Mouse (Mus musculus) hindbrain, embryonic 12.5 days (tissue): Measurements from ENCODE around the gene Ccsap. TPM values are rescaled to one million over a fixed set of nuclear protein-coding genes. Genes with fewer than 3 reads are reported as not detected.
A peak's percentile ranks its signal among the peaks of the same experiment; 100 is the strongest.

ENCODE experiments used
- ATAC-seq: fragments of 200-750 bp; cut with Nextera tagmentation; 2 replicates; pipeline ENCODE4 v1.8.0; 2017; ENCODE audit warnings: moderate TSS enrichment; ENCODE audit not compliant: low FRiP score
- H3K27ac ChIP-seq: fragments of 300-500 bp; sonication (generic); 2 replicates; pipeline ENCODE4 v1.5.1; 2016; ENCODE audit warnings: mild to moderate bottlenecking
- H3K27me3 ChIP-seq: fragments of 300-500 bp; sonication (generic); 2 replicates; pipeline ENCODE4 v1.6.1; 2016; ENCODE audit warnings: mild to moderate bottlenecking
- H3K36me3 ChIP-seq: fragments of 300-500 bp; sonication (generic); 2 replicates; pipeline ENCODE4 v1.6.1; 2016; ENCODE audit warnings: mild to moderate bottlenecking
- H3K4me1 ChIP-seq: fragments of 300-500 bp; sonication (generic); 2 replicates; pipeline ENCODE4 v1.6.1; 2016
- H3K4me2 ChIP-seq: fragments of 300-500 bp; sonication (generic); replicated peaks from 2 replicates; pipeline ENCODE4 v1.6.1; 2016; ENCODE audit warnings: mild to moderate bottlenecking
- H3K4me3 ChIP-seq: fragments of 300-500 bp; sonication (generic); 2 replicates; pipeline ENCODE4 v1.5.1; 2016; ENCODE audit warnings: mild to moderate bottlenecking
- H3K9ac ChIP-seq: fragments of 300-500 bp; sonication (generic); 2 replicates; pipeline ENCODE4 v1.6.1; 2016; ENCODE audit warnings: mild to moderate bottlenecking, moderate library complexity
- H3K9me3 ChIP-seq: fragments of 300-500 bp; sonication (generic); replicated peaks from 2 replicates; pipeline ENCODE4 v1.6.1; 2016; ENCODE audit warnings: mild to moderate bottlenecking
- WGBS: fragments of 180-500 bp; shearing (Covaris S2); methylation state at CpG from one replicate; pipeline ENCODE4 v1.1.7; 2016; 5-methylcytosine and 5-hydroxymethylcytosine counted together
- polyA plus RNA-seq: library from polyadenylated mRNA; unstranded; fragments of >200 nt; fragmentation: Nextera tagmentation; extraction: Ambion mirVana; gene quantifications from 2 replicates; pipeline ENCODE4 v1.2.1, GENCODE M21; 2016

Gene Ccsap
- polyA plus RNA-seq, 1 experiment from 2014 or later: 6.8 TPM

DNA sequence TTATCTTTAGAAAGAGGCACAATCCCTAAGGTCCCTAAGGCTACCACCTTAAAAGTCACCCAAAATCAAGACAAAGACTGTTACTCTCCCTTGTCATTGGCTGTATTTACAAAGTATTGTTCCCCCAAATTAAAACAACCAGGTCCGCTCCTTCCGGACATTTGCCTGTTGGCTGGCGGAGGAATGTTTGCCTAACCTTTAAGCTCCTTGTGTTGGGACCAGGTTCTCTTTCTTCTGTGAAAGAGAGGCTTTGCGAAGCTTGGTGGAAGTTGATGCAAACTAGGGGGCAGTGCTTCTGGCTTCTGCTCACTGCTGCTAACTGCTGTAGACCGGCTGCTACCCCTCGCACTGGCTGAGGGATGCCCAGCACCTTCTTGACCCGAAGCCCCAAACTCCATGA lies 51.3 kb downstream of the Ccsap start:
- H3K4me3 ChIP-seq: no peak overlapping the region
- no peaks in the 10 kb centered on the region for H3K9me3 ChIP-seq
- no peak overlapping the region for H3K9ac ChIP-seq
- H3K36me3 ChIP-seq: no peaks in the 10 kb centered on the region
- ATAC-seq: no peak
- H3K4me2 ChIP-seq: no peak overlapping the region
- H3K27ac ChIP-seq: no peak overlapping the region
- no peaks in the 10 kb centered on the region for H3K27me3 ChIP-seq
- 77% methylated on average over 7 of the region's 7 CpGs for WGBS
- peaks cover 25% of the 10 kb centered on the region for H3K4me1 ChIP-seq

DNA sequence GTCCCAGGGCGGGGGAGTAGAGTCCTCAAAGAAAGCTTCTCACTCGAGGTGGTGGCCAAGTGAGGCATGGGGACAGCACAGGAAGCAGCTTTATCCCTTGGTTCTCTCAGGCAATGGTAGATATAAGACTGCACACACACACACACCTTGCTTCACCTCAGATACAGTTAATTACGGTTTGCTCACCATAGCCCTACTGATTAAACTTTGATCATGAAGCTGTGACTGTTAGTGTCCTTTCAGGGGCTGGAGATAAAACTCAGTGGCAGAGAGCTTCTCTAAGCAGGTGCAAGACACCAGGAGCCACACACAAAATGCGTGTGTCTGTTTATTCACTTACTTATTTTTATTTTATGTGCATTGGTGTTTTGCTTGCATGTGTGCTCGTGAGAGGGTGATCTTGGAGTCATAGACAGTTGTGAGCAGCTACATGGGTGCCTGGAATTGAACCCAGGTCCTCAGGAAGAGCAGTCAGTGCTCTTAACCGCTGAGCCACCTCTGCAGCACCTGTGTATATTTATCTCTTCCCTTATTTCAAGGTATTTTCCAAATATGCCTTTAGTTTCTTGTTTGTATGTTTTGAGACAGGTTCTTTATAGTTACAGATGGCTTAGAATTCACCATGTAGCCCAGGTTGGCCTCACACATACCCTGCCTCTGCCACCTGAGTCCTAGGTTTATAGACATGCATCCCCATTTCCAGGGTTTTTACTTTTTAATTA lies 52.0 kb downstream of the Ccsap start:
- no peaks in the 10 kb centered on the region for H3K36me3 ChIP-seq
- peaks cover 25% of the 10 kb centered on the region for H3K4me1 ChIP-seq
- peak overlapping the region; percentile 28; the same call in 1 of the 2 replicates for H3K9ac ChIP-seq
- H3K4me3 ChIP-seq: peak overlapping the region; percentile 74; the same call in 1 of the 2 replicates
- peak overlapping the region; percentile 80 for H3K4me2 ChIP-seq
- no peaks in the 10 kb centered on the region for H3K9me3 ChIP-seq
- no peak overlapping the region for H3K27ac ChIP-seq
- ATAC-seq: no peak
- H3K27me3 ChIP-seq: no peaks in the 10 kb centered on the region
- 73% methylated on average over 6 of the region's 6 CpGs for WGBS

- no peaks in the 10 kb centered on the region for H3K9me3 ChIP-seq
- H3K4me2 ChIP-seq: peak overlapping the region; percentile 80
- peak overlapping the region; percentile 74 for H3K4me3 ChIP-seq
- H3K9ac ChIP-seq: peak overlapping the region; percentile 86
- 8% methylated on average over 14 of the region's 14 CpGs for WGBS
- H3K27me3 ChIP-seq: no peaks in the 10 kb centered on the region
- H3K4me1 ChIP-seq: peaks cover 25% of the 10 kb centered on the region
- ATAC-seq: peak; percentile 47
- H3K27ac ChIP-seq: peak overlapping the region; percentile 4; the same call in 1 of the 2 replicates
- H3K36me3 ChIP-seq: no peaks in the 10 kb centered on the region
These were observed 53.0 kb downstream of the Ccsap start for GRCm38 (mm10) chr8:123807024-123807431.

- WGBS: 2% methylated on average over 12 of the region's 12 CpGs
- H3K9ac ChIP-seq: peak overlapping the region; percentile 86
- H3K9me3 ChIP-seq: no peaks in the 10 kb centered on the region
- peak overlapping the region; percentile 74 for H3K4me3 ChIP-seq
- peak overlapping the region; percentile 80 for H3K4me2 ChIP-seq
- H3K27ac ChIP-seq: peak overlapping the region; percentile 85
- ATAC-seq: 0 out of 2 replicates have a peak, but pooled peaks have one; percentile 41
- no peaks in the 10 kb centered on the region for H3K36me3 ChIP-seq
- H3K4me1 ChIP-seq: peaks cover 25% of the 10 kb centered on the region
- H3K27me3 ChIP-seq: no peaks in the 10 kb centered on the region
These were observed 53.6 kb downstream of the Ccsap start for GRCm38 (mm10) chr8:123806374-123806935.

GRCm38 (mm10) chr8:123805718-123806373 lies 54.2 kb downstream of the Ccsap start, which contains the start of gene Rab4a:
Gene Rab4a, plus strand, starts transcription at chr8:123805985.
- Histone ChIP-seq H3K9ac (peak within 1 kb of the TSS; percentile 86), H3K4me3 (peak within 1 kb of the TSS; percentile 74), H3K27ac (peak within 1 kb of the TSS; percentile 85), H3K4me2 (peak within 1 kb of the TSS; percentile 80), H3K27me3 (no peaks in the 10 kb centered on the region), H3K4me1 (peaks cover 25% of the 10 kb centered on the region), H3K9me3 (no peaks in the 10 kb centered on the region), H3K36me3 (no peaks in the 10 kb centered on the region)
- under 1% methylated on average over 45 of the region's 48 CpGs for WGBS
- ATAC-seq: peak; percentile 90

DNA sequence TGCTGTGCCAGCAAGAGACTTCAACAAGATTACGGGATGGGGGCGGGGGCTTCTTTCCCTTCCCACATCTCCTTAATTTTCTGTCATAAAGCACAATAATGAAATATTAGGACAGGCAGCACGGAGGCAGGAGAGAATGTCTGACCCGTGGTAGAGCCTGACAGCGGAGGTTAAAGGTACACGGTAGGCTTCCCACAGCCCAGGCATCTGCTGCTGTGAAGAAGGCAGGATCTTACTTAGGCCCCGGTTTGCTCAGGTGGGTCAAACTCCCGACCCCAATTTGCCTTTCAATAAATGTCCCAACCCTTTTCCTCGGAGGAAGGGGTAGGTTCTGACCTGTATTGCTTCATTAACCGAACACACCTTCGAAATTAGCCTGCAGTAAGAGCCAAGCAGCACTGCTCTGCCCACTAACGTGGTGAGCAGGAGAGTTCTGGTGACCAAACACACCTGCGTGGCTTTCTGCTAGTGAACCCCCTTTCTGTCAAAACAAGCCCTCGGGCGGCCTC lies 54.7 kb downstream of the Ccsap start:
- Histone ChIP-seq H3K9ac (peak overlapping the region; percentile 86), H3K4me3 (peak overlapping the region; percentile 74), H3K27me3 (no peaks in the 10 kb centered on the region), H3K9me3 (no peaks in the 10 kb centered on the region), H3K27ac (peak overlapping the region; percentile 85), H3K36me3 (no peaks in the 10 kb centered on the region), H3K4me2 (peak overlapping the region; percentile 80), H3K4me1 (peaks cover 25% of the 10 kb centered on the region)
- peak; percentile 32; the same call in 1 of the 2 replicates for ATAC-seq
- 16% methylated on average over 15 of the region's 15 CpGs for WGBS

DNA sequence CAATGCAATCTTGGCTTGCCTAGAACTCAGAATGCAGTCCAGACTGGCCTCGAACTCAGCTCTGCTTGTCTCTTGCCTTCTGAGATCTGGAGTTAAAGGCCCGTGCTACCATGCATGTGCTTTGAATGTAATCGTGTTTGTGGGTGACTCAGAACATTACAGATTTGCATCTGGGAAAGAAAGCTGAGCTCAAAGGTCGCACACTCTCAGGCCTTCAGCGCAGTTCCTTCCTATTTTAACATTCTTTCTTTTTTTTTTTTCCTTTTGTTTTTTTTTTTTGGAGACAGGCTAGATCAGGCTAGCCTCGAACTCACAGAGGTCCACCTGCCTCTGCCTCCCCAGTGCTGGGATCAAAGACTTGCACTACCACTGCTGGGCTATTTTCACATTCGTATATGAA lies 55.4 kb downstream of the Ccsap start:
- Histone ChIP-seq H3K4me2 (no peak overlapping the region), H3K36me3 (no peaks in the 10 kb centered on the region), H3K27ac (no peak overlapping the region), H3K4me1 (peaks cover 25% of the 10 kb centered on the region), H3K9me3 (no peaks in the 10 kb centered on the region), H3K27me3 (no peaks in the 10 kb centered on the region), H3K4me3 (no peak overlapping the region), H3K9ac (no peak overlapping the region)
- ATAC-seq: no peak
- 87% methylated on average over 7 of the region's 7 CpGs for WGBS

GRCm38 (mm10) chr8:123803639-123804038 lies 56.4 kb downstream of the Ccsap start:
- Histone ChIP-seq H3K4me2 (no peak overlapping the region), H3K27ac (no peak overlapping the region), H3K9me3 (no peaks in the 10 kb centered on the region), H3K4me1 (peaks cover 23% of the 10 kb centered on the region), H3K36me3 (no peaks in the 10 kb centered on the region), H3K4me3 (no peak overlapping the region), H3K27me3 (no peaks in the 10 kb centered on the region), H3K9ac (no peak overlapping the region)
- ATAC-seq: no peak
- WGBS: 82% methylated on average over 1 of the region's 1 CpGs

DNA sequence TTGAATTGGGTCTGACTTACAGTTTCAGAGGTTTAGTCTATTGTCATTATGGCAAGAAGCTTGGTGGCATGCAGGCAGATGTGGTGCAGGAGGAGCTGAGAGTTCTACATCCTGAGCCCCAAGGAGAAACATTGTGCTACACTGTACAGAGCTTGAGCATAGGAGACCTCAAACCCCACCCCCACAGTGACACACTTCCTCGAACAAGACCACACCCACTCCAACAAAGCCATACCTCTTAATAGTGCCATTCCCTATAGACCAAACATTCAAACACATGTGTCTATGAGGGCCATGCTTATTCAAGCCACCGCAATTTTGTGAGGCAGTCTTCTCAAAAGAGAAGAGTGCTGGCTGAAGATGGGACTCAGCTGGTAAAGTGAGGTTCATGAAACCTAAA lies 58.5 kb downstream of the Ccsap start:
- Histone ChIP-seq H3K4me3 (no peak overlapping the region), H3K9me3 (no peaks in the 10 kb centered on the region), H3K4me2 (no peak overlapping the region), H3K36me3 (no peaks in the 10 kb centered on the region), H3K27ac (no peak overlapping the region), H3K27me3 (no peaks in the 10 kb centered on the region), H3K9ac (no peak overlapping the region), H3K4me1 (peaks cover 8% of the 10 kb centered on the region)
- no peak for ATAC-seq
- 79% methylated on average over 2 of the region's 2 CpGs for WGBS

DNA sequence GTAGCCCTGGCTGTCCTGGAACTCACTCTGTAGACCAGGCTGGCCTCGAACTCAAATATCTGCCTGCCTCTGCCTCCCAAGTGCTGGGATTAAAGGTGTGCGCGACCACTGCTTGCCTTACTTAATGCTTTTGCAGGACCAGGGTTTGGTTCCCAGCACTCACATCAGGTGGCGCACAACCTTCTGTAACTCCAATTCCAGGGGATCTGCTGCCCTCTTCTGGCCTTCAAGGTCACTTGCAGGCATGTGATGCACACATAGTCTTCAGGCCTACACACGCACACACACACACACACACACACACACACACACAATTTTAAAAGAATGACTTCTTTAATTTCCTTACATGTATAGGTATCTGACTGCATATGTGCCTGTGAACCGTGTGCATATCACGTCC lies 59.1 kb downstream of the Ccsap start:
- Histone ChIP-seq H3K4me3 (no peak overlapping the region), H3K36me3 (no peaks in the 10 kb centered on the region), H3K27ac (no peak overlapping the region), H3K4me1 (peaks cover 6% of the 10 kb centered on the region), H3K4me2 (no peak overlapping the region), H3K27me3 (no peaks in the 10 kb centered on the region), H3K9me3 (no peaks in the 10 kb centered on the region), H3K9ac (no peak overlapping the region)
- no peak for ATAC-seq
- WGBS: 93% methylated on average over 7 of the region's 7 CpGs

- H3K4me1 ChIP-seq: no peaks in the 10 kb centered on the region
- H3K4me3 ChIP-seq: no peak overlapping the region
- no peaks in the 10 kb centered on the region for H3K36me3 ChIP-seq
- H3K27me3 ChIP-seq: no peaks in the 10 kb centered on the region
- no peak for ATAC-seq
- 47% methylated on average over 3 of the region's 3 CpGs for WGBS
- H3K4me2 ChIP-seq: no peak overlapping the region
- H3K27ac ChIP-seq: no peak overlapping the region
- H3K9ac ChIP-seq: no peak overlapping the region
- no peaks in the 10 kb centered on the region for H3K9me3 ChIP-seq
These were observed 60.1 kb downstream of the Ccsap start for GRCm38 (mm10) chr8:123799885-123800284.

- 79% methylated on average over 6 of the region's 6 CpGs for WGBS
- Histone ChIP-seq H3K9me3 (no peaks in the 10 kb centered on the region), H3K27me3 (no peaks in the 10 kb centered on the region)
These were observed 60.6 kb downstream of the Ccsap start for GRCm38 (mm10) chr8:123799434-123799833.

More at GRCm38 (mm10) chr8:123799434-123799833, 60.6 kb downstream of the Ccsap start:
- Histone ChIP-seq H3K27ac (no peak overlapping the region), H3K36me3 (no peaks in the 10 kb centered on the region), H3K4me3 (no peak overlapping the region), H3K4me1 (no peaks in the 10 kb centered on the region), H3K4me2 (no peak overlapping the region), H3K9ac (no peak overlapping the region)
- no peak for ATAC-seq
